ENCODE assay signal across 8 mouse cellular contexts in the genomic region with DNA sequence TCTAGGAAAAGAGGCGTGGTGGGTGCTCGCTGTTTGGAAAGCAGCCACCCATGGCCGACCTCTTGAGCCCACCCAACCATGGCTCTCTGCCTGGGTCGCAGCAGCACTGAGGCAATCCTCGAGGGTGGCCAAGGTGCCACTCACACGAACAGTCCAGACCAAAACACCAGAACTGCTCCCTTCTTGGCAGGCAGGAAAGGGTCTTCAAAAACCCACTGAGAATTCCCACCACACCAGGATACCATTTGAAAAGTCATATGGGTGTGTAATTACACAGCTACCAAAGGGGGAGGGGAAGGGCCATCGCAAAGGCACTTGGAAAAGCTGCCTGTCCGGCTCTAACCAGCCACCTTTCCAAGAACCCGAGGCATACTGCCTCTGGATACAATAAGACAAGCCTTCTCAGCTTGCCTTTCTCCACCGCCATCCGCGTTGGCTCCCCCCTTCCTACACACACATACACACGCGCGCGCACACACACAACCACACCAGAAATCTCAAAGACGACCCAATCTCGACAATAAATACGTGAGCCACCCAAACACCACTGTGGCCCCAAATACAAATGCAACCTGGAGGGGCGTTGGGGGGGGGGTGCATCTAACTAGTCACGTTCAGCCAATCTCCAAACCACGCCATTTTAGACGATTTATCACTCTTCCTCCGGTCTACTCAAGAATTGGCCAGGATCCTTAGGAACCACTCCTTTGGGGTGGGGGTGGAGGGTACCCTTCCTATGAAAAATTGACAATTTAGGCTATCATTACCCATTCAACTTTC. TPM values are rescaled to one million over a fixed set of nuclear protein-coding genes. Genes with fewer than 3 reads are reported as not detected.
DNase-seq lines count a peak whose midpoint lies in the region; ATAC-seq and TF ChIP-seq lines count a peak whose summit lies in the region.

No protein-coding gene starts in this region.

- intact Hi-C loops in gastrocnemius, adult 2 months (cut with DNase I): loop anchor here (2.0 to 10.0 kb wide), 3 partner anchors 65 to 657 kb away; no protein-coding TSS in a partner anchor

- H3K27me3 ChIP-seq in intestine, embryonic 14.5 days (replicated peaks; ENCODE audit: control insufficient read depth, insufficient read depth, low read length): no peaks in the 10 kb centered on the region

- DNase-seq in ZHBTc4 (ENCODE audit: low read depth, low spot score): peak; percentile 77
- DNase-seq in cerebellum, postnatal 25 days: peak; percentile 70 to 75
- DNase-seq in gastrocnemius, adult 2 months: peak; percentile 59
- DNase-seq in intestine, embryonic 14.5 days (ENCODE audit: low spot score): peak; percentile 82
- peak; percentile 23 to 70 for DNase-seq in left cerebral cortex, adult 9 months (ENCODE audit: low spot score in 2 of 2)
- peak; percentile 75 for DNase-seq in mesoderm, embryonic 11.5 days (ENCODE audit: low read depth, low spot score)
- peak; percentile 45 to 53 for DNase-seq in right cerebral cortex, postnatal 36 days (ENCODE audit: low spot score in 2 of 2)

- WGBS in intestine, embryonic 14.5 days: under 1% methylated on average over 24 of the region's 24 CpGs

- peaks cover 9% of the 10 kb centered on the region; the same call in 1 of the 2 replicates for H3K4me1 ChIP-seq in intestine, embryonic 14.5 days (replicated peaks; ENCODE audit: control insufficient read depth, insufficient read depth, low read length)

- H3K9me3 ChIP-seq in intestine, embryonic 14.5 days (ENCODE audit: control insufficient read depth, low read length): no peaks in the 10 kb centered on the region

- ATAC-seq in intestine, embryonic 14.5 days (replicated peaks; ENCODE audit: low FRiP score, low TSS enrichment, low read depth): peak; percentile 7; the same call in 1 of the 2 replicates
- no peak for ATAC-seq in activated CD4-positive, CD25-positive, alpha-beta regulatory T cell, adult 4 months

- peak overlapping the region; percentile 91 for H3K4me2 ChIP-seq in intestine, embryonic 14.5 days (ENCODE audit: low read length)

- peak overlapping the region; percentile 97 for H3K27ac ChIP-seq in gastrocnemius, adult 2 months
- peak overlapping the region; percentile 99 for H3K27ac ChIP-seq in intestine, embryonic 14.5 days (ENCODE audit: low read depth)

- H3K36me3 ChIP-seq in intestine, embryonic 14.5 days (ENCODE audit: control insufficient read depth, insufficient read depth, low read length): peaks cover 31% of the 10 kb centered on the region

- no peak for TF ChIP-seq CTCF in gastrocnemius, adult 2 months (IDR thresholded peaks at IDR 0.05)

- H3K9ac ChIP-seq in intestine, embryonic 14.5 days (ENCODE audit: low read length): peak overlapping the region; percentile 100

- H3K4me3 ChIP-seq in gastrocnemius, adult 2 months: peak overlapping the region; percentile 77
- H3K4me3 ChIP-seq in intestine, embryonic 14.5 days (ENCODE audit: low read depth, low read length): peak overlapping the region; percentile 100

RNA-seq across cellular contexts. Expression of a gene that starts 1.0 kb away (rescaled TPM):
- 10 to 100 TPM; 12.9 to 26.6 TPM for total RNA-seq in gastrocnemius, adult 2 months (2021)
- 120 and 127 TPM in 2 replicates for polyA plus RNA-seq in intestine, embryonic 14.5 days (2014; fragmentation: Nextera tagmentation; extraction: Ambion mirVana)
- 1 to 10 TPM in 1 of 2 experiments, under 1 TPM in 1; 0.69 to 1.1 TPM for polyA plus RNA-seq in activated CD4-positive, CD25-positive, alpha-beta regulatory T cell, adult 4 months (2017; shearing (Covaris generic))

Comparison
In these comparisons a context has a peak if more than half of its experiments do, and no peak if none do; other contexts are left out.
1. RNA of a gene that starts 1.0 kb away (polyA plus RNA-seq): 120 to 127 TPM in intestine, embryonic 14.5 days; 0.69 to 1.1 TPM in activated CD4-positive, CD25-positive, alpha-beta regulatory T cell, adult 4 months; every median in the first group is over 10 times any median in the second.
2. Peak in every context shown above with its lines, with median percentiles within 50 percentile points of each other: DNase-seq.